28 mouse cellular contexts compared by ENCODE assay signal in the genomic region with DNA sequence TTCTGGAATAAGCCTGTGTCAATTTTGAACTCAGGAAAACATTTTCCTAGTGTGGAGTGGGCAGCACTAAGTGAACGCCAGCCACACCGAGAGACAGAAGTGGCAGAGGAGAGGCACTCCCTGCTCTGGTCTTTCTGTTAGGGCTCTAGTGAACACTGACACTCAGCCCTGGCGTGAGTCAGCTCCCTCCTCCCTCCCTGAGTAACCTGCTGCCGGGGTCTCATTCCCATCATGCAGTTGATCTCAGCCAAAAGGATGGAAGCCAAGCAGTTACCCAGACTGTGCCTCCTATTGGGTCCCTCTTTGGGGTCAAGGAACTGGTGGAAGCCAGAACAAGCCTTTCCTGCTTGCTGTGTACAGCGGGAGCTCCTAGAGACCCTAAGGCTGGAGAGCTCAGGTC. TPM values are rescaled to one million over a fixed set of nuclear protein-coding genes. Genes with fewer than 3 reads are reported as not detected.
"Had no signal": no experiment of that assay in that cellular context is flagged by ENCODE, and none has a peak within 500 bp of the region (broad histone marks: within the 10 kb centered on the region; RNA-seq: fewer than 3 reads in every experiment).

No protein-coding gene starts in this region.

- ATAC-seq: intestine, embryonic 16.5 days; liver, embryonic 12.5 days had no signal

- H3K4me2 ChIP-seq: heart, embryonic 11.5 days; heart, embryonic 13.5 days; heart, embryonic 15.5 days; hindbrain, embryonic 12.5 days; hindbrain, embryonic 15.5 days; kidney, embryonic 15.5 days; limb, embryonic 13.5 days; limb, embryonic 15.5 days; liver, embryonic 12.5 days had no signal

- H3K4me3 ChIP-seq: heart, embryonic 13.5 days; heart, embryonic 15.5 days; hindbrain, embryonic 12.5 days; hindbrain, embryonic 15.5 days; kidney, embryonic 15.5 days; limb, embryonic 13.5 days; limb, embryonic 15.5 days; liver, embryonic 12.5 days had no signal

- H3K4me1 ChIP-seq: liver, embryonic 12.5 days had no signal

- H3K9me3 ChIP-seq: heart, embryonic 13.5 days; heart, embryonic 15.5 days; hindbrain, embryonic 12.5 days; hindbrain, embryonic 15.5 days; kidney, embryonic 15.5 days; limb, embryonic 13.5 days; limb, embryonic 15.5 days; liver, embryonic 12.5 days had no signal

- H3K27ac ChIP-seq: heart, embryonic 13.5 days; heart, embryonic 15.5 days; hindbrain, embryonic 15.5 days; kidney, embryonic 15.5 days; kidney, postnatal 0 days; limb, embryonic 13.5 days; limb, embryonic 15.5 days; liver, embryonic 12.5 days had no signal

- H3K9ac ChIP-seq: forebrain, postnatal 0 days; heart, embryonic 13.5 days; heart, embryonic 15.5 days; hindbrain, embryonic 12.5 days; hindbrain, embryonic 15.5 days; kidney, embryonic 15.5 days; limb, embryonic 13.5 days; limb, embryonic 15.5 days; liver, embryonic 12.5 days had no signal

- H3K27me3 ChIP-seq: heart, embryonic 13.5 days; heart, embryonic 15.5 days; hindbrain, embryonic 12.5 days; hindbrain, embryonic 15.5 days; kidney, embryonic 15.5 days; limb, embryonic 13.5 days; limb, embryonic 15.5 days; liver, embryonic 12.5 days had no signal

- DNase-seq: forebrain, postnatal 0 days; gastrocnemius, postnatal 14 days; gastrocnemius, postnatal 36 days; heart, adult 11 months; heart, postnatal 14 days; heart, postnatal 36 days; kidney, adult 11 months; kidney, adult 2 months; kidney, adult 9 months; kidney, postnatal 14 days; kidney, postnatal 36 days; layer of hippocampus, adult 9-11 months; layer of hippocampus, postnatal 36 days; left cerebral cortex, postnatal 4 days had no signal

RNA-seq across cellular contexts. Expression of a gene that starts 32.9 kb away (rescaled TPM):
- total RNA-seq: gastrocnemius, adult 18-20 months; gastrocnemius, adult 8-10 months; gastrocnemius, postnatal 14 days; gastrocnemius, postnatal 36 days; heart, postnatal 14 days; heart, postnatal 36 days; liver, adult 2 months had no signal
- polyA plus RNA-seq: liver, adult 2 months had no signal
